Mouse (Mus musculus) heart, postnatal 25 days (tissue): Measurements from ENCODE around the gene Tsen2. TPM values are rescaled to one million over a fixed set of nuclear protein-coding genes. Genes with fewer than 3 reads are reported as not detected.

Experiments
- DNase-seq: peaks from one replicate; pipeline ENCODE4 v3.0.0; 2022; ENCODE audit warnings: low spot score
- intact Hi-C: fragments of 180-260 bp; cut with DNase I; formaldehyde crosslinking; loops from one replicate; pipeline ENCODE4 v1.15.1; 2025
- total RNA-seq, 2 experiments: library from RNA; stranded (reverse); gene quantifications; 2 replicates each; pipeline ENCODE4 v1.2.3; 2021

Gene Tsen2
- total RNA-seq, 2 experiments from 2014 or later, result 6.2 to 8.3 TPM

DNA sequence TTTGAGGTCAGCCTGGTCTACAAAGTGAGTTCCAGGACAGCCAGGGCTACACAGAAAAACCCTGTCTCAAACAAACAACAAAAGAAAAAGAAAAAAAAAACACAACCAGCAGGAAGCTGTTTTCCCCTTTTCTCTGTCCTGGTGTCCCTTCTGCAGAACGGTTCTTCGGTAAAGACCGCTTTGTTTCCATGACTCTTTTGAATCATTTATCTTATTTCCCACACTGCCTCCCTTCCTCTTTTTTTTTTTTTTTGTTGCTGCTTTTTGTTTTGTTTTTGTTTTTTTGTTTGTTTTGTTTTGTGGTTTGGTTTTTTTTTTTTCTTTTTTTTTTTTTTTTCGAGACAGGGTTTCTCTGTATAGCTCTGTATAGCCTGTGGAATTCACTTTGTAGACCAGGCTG lies 48.8 kb downstream of the Tsen2 start:
- no peak for DNase-seq
- intact Hi-C loops, result no loop called here

DNA sequence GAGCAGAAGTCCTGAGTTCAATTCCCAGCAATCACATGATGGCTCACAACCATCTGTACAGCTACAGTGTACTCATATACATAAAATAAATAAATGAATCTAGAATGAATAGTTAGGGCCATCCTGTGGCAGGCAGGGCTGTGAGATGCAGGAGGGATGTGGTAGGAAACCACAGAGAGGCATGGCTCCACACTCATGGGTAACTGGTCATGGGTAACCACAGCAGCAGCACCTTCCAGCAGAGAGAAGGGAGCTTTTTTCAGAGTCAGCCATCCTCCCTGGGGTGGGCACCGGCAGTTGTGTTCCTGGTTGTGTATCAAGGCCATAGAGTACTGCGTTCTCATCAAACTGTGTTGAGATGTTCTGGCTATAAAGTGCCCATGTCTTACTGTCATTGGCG lies 50.0 kb downstream of the Tsen2 start:
- intact Hi-C loops, result no loop called here
- no peak for DNase-seq

DNA sequence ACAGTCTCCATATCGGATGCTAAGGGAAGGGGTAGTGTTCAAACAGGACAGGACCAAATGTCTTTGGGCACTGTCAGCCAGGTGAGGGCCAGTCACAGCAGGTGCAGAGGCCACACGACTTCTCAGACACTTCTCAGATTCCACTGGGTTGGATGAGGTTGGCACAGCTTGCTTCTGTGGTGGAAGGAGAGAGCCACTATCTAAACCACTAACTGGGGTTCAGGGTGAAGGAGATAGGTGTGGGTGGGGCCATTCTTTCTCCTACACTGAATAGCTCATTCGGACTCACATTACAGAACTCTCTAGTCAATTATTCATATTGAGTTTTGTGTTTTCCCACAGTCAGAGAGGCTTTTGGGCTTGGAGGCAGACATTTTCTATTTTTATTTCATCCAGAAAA lies 51.2 kb downstream of the Tsen2 start:
- DNase-seq, result no peak
- intact Hi-C loops, result no loop called here

DNA sequence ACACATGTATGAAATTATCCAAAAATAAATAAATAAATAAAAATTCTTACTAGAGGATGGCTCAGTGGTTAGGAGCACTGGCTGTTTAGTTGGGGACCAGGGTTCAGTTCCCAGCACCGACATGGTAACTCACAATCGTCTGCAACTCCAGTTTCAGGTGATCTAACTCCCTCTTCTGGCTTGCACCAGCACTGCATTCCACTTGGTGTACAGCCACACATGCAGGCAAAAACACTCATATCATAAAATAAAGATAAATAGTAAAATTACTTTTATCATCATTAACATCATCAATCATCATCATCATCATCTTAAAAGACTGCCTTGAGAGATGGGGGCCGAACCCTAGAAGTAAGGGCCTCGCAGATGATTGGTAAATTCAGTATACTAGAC lies 56.9 kb downstream of the Tsen2 start:
- intact Hi-C loops, result loop anchor here (5.0 kb wide), 1 partner anchor 76 kb away; the partner anchor contains the start of gene Raf1

DNA sequence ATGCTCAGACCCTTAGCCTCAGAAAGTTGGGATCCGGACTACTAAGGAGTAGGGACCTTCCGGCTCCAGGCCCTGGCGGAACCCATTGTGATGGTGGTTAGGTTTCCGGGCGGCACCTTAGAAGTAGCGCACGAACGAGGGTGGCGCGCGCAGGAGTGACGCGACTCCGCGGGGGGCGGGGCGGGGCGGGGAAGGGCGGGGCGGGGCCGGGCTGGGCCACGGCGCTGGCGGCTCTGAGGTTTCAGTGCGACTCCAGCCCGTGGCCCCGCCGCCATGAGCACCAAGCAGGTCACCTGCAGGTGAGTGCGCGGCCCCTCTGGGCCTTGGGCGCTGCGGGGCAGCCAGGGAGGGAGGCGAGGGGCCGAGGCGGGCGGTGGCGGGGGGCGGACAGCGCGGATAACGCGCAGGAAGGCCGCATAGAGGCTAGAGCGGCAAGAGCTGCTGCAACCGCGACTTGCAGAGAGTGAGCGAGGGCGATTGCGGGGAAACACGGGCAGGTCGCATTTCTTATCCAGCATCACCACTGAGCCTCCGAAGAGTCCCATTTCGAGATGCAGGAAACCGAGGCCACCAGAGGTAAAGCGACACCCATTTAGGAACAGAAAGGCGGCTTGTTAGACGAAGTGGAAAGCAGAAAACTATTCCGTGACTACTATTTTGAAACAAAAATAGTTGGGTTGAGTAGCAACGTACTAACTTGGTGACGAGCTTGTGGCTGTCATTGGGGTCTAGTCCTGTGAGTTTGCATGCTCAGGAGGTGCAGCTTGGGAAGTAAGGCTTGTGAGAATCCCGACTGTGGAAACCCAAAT lies 57.5 kb downstream of the Tsen2 start, which contains the start of gene Mkrn2:
Gene Mkrn2 (plus strand): TSS at position 188 of the 809 bp plus-strand sequence.
- DNase-seq, result peak; percentile 48
- intact Hi-C loops, result loop anchor here (5.0 kb wide), 1 partner anchor 75 kb away; the partner anchor contains the start of gene Raf1

More for the DNA sequence above, 56.9 kb downstream of the Tsen2 start:
- no peak for DNase-seq

DNA sequence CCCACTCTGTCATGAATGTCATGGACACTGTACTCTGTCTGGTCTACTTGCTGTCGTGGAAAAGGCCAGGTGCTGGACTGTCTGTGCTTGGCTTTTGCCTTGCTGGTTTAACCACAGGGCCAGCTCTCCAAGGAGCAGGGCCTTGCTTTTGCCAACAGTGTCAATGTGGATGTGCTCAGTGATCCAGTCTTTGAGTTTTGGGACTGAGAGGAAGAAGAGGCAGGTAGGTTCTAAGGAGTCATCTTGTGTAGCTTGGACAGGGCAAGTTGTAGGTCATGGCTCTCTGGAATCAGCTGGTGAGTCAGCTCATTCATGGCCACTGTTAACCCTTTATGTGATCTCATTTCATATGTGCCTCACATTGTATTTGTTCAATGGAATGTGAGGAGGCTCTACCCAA lies 62.0 kb downstream of the Tsen2 start:
- DNase-seq, result no peak
- intact Hi-C loops, result loop anchor here (5.0 kb wide), 2 partner anchors 196 to 379 kb away; partner anchors contain the start of gene Gm17482

DNA sequence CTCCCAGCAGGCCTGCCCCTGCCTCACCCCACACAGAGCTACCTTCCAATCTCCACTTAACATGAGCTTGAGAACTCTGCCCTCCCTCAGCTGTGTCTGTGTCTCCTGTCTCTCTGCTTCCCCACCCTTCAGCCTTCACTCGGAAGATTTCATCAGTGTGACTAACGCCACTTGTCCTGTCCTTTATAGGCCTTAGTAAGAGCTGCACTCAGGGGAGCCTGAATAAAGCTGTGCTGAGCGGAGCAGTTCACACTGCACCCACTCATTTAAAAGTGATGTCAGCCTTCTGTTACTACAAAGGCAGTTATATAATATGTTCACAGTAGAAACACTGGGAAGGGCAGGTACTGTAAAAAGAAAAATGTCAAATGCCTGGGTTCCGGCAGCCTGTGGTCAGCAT lies 63.0 kb downstream of the Tsen2 start:
- no peak for DNase-seq
- intact Hi-C loops, result loop anchor here (5.0 kb wide), 2 partner anchors 195 to 380 kb away; partner anchors contain the start of gene Gm17482

DNA sequence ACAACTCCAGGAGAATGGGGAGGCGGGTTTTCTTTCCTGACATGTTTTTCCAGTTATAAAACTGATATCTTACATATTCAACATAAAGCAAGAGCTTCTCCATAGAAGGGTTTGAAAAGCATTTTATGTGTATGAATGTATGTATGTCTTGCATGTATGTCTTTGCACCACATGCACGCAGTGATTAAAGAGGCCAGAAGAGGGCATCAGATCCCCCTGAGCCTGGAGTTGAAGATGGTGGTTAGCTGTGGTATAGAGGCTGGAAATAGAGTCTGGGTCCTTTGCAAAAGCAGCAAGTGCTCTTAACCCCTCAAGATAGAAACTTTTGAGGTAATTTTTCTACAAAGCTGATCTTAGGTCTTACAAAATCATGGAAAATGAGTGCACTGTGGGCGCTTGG lies 64.7 kb downstream of the Tsen2 start:
- DNase-seq, result no peak
- intact Hi-C loops, result loop anchor here (5.0 kb wide), 2 partner anchors 193 to 382 kb away; partner anchors contain the start of gene Gm17482

DNA sequence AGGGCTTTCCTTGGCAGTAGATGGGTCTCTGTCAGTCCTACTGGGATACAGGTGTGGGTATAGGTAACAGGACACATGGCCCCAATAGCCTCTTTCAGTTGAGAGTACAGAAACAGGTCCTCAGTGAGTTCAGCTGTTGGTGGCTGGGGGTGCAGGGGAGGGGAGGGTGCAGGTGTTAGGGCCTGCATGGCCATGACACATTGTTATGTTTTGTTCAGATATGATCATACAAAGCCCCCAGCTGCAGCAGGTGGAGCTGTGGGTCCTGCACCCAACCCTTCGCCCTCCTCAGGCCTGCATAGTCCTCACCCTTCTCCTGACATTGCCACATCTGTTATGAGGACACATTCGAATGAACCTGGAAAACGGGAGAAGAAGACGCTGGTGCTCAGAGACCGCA lies 65.8 kb downstream of the Tsen2 start:
- intact Hi-C loops, result no loop called here
- no peak for DNase-seq

DNA sequence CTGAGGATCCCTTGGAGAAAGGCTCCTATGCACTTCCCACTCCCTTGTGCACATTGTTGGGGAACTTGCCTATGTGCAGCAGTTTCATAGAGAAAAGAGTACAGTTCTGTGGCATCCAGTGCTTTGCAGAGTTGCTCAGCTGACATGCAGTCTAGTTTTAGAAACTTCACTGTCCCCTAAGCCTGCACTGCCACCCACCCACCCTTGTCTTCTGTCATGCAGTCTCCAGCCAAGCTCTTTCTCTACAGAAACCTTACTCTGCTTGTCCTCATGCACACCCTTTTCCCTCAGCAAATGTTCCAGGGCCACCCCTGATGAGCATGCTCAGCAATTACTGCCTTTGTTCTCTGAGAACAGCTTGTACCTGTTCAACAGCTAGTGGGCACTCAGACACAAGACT lies 69.3 kb downstream of the Tsen2 start:
- intact Hi-C loops, result no loop called here
- no peak for DNase-seq

DNA sequence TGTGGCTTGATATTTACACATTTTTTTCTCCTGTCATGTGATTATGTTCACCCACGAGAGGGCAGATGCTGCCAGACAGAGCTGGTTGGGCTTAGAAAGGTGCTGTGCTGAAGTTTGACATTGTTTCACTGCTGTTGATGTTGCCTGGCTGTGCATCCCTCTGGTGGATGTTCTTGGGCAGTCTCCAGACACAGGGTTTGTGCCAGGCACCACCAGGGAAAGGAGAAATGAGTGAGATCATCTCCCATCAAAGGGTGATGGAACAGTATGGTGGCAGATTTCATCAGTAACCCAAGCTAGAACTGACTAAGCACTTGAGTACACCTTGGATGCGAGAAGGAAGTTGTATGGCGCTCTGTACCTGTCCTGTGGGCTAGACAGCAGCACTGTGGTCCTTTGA lies 71.5 kb downstream of the Tsen2 start:
- intact Hi-C loops, result no loop called here
- no peak for DNase-seq

DNA sequence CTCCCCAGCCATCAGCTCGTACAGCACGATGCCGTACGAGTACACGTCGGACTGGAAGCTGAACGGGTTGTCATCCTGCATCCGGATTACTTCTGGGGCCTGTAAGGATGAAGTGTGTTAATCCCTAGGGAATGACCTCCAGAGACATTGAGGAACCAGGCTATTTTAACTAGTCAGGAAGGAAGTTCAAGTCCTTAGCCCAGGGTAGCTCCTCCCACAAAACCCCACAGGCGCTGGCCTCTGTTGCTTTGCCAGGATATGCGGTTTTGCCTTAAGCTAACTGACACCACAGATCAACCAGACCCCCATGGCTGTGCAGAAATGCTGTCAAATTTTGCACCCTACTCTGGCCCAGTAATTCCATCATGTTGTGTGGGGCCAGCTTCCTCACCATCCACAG lies 75.4 kb downstream of the Tsen2 start:
- no peak for DNase-seq
- intact Hi-C loops, result loop anchor here (5.0 kb wide), 1 partner anchor 57 kb away; the partner anchor contains the start of gene Raf1

DNA sequence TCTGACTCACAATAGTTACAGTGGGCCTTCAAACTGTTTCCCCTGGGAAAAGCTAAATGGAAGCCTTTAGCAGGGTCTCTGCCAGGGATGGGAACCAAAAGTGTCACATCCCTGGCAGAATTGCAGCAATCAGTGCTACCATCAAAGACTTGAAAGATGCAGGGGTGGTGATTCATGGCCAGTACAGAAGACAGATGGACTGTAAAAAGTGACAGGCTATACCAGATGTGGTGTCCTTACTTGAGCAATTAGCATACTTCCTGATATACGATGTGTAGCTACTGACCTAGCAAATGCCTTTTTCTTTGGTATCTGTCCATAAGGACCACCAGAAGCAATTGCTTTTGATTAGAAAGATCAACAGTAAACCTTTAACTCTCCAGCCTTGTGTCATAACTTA lies 76.5 kb downstream of the Tsen2 start:
- intact Hi-C loops, result loop anchor here (5.0 kb wide), 1 partner anchor 56 kb away; the partner anchor contains the start of gene Raf1
- no peak for DNase-seq

DNA sequence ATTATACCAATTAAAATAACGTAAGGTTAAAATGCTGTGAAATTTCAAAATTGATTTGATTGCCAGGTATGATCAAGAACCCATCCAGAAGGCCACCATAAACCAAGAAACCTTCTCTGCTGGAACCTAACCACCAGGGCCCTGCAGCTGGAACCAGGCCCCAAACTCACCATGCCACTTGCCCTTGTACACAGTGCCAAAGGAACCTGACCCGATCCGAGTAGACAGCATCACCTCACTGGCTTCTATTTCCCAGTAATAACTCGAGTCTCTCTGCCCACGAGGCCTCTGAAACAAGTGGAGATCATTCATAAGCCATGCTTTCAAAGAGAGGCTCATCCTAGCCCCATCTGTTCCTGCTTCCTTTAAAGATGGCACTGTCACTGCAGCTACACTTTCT lies 81.7 kb downstream of the Tsen2 start:
- no peak for DNase-seq
- intact Hi-C loops, result no loop called here

Other genes with a start within 250 kb of the Tsen2 start
- 10 to 100 TPM; 10.9 to 11.1 TPM for gene Pparg, start 183.7 kb upstream of the Tsen2 start, total RNA-seq
- gene Mkrn2os, start 47.9 kb downstream of the Tsen2 start, total RNA-seq, result under 1 TPM; 0.36 to 0.57 TPM
- 10 to 100 TPM; 39.0 to 42.8 TPM for gene Mkrn2, start 57.2 kb downstream of the Tsen2 start, total RNA-seq
- gene Raf1, start 132.0 kb downstream of the Tsen2 start, total RNA-seq, result 100 to 1,000 TPM in 1 of 2 experiments, 10 to 100 TPM in 1; 98.8 to 100 TPM
- 1 to 10 TPM in 1 of 2 experiments, not detected in 1; 1.0 TPM for gene Tmem40, start 217.7 kb downstream of the Tsen2 start, total RNA-seq
- gene Cand2, start 229.9 kb downstream of the Tsen2 start, total RNA-seq, result 10 to 100 TPM; 72.5 to 74.4 TPM